9 mouse cellular contexts compared by ENCODE assay signal in the genomic region with DNA sequence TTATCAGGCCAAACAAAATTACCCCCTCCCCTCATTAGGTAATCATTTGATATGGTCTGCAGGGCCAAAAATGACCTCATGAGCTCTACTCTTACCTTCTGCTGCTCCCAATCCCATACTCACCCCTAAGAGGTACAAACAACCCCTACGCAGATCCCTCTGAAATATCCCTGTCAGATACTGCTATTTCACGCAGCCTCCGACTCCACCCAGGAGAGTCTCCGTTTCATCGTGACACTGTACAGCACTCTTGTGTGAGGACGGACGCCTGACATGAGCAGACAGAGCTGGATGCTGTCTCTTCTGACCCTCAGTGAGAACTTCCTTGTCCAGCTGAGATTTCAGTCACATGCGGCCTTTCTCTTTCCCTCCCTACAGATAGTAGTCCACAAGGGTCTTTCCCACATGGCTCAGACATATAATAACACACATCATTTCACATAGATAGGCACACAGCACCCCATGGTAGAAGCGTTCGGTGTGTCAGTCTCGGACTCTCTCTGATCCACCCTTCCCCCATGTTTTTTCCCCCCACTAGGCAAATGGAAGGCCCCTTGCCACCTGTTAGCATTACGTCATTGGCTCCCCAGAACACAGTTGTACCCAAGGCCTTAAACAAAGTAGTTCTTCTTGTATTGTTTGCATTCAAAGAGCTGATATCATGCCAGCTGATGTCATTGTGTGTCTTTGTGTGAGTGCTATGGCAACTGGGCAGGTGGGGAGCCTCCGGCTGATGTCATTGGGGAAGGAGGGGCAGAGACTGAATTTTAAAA. TPM values are rescaled to one million over a fixed set of nuclear protein-coding genes. Genes with fewer than 3 reads are reported as not detected.
DNase-seq lines count a peak whose midpoint lies in the region; ATAC-seq lines count a peak whose summit lies in the region.
"Had no signal": no experiment of that assay in that cellular context is flagged by ENCODE, and none has a peak within 500 bp of the region (broad histone marks: within the 10 kb centered on the region; RNA-seq: fewer than 3 reads in every experiment).

No protein-coding gene starts in this region.

- peaks cover 17% of the 10 kb centered on the region; the same call in 1 of the 2 replicates for H3K4me1 ChIP-seq in neural tube, embryonic 12.5 days
- H3K4me1 ChIP-seq in embryonic facial prominence, embryonic 15.5 days = 0 out of 2 replicates have a peak, but pooled peaks cover 3% of the 10 kb centered on the region
- 0 out of 2 replicates have a peak, but pooled peaks cover 10% of the 10 kb centered on the region for H3K4me1 ChIP-seq in intestine, embryonic 15.5 days (replicated peaks)
- H3K4me1 ChIP-seq in stomach, embryonic 14.5 days (ENCODE audit: control insufficient read depth, insufficient read depth, low read length) = peaks cover 2% of the 10 kb centered on the region; the same call in 1 of the 2 replicates

- no peaks in the 10 kb centered on the region for H3K9me3 ChIP-seq in neural tube, embryonic 12.5 days
- no peaks in the 10 kb centered on the region for H3K9me3 ChIP-seq in embryonic facial prominence, embryonic 15.5 days (replicated peaks)
- H3K9me3 ChIP-seq in intestine, embryonic 15.5 days = no peaks in the 10 kb centered on the region
- no peaks in the 10 kb centered on the region for H3K9me3 ChIP-seq in stomach, embryonic 14.5 days (ENCODE audit: control insufficient read depth, low read depth, low read length)

- no peak overlapping the region for H3K9ac ChIP-seq in neural tube, embryonic 12.5 days
- H3K9ac ChIP-seq in embryonic facial prominence, embryonic 15.5 days = no peak overlapping the region
- H3K9ac ChIP-seq in intestine, embryonic 15.5 days = no peak overlapping the region
- no peak overlapping the region for H3K9ac ChIP-seq in stomach, embryonic 14.5 days (replicated peaks; ENCODE audit: low read depth, low read length)

- peak; percentile 92 for ATAC-seq in neural tube, embryonic 12.5 days (ENCODE audit: low FRiP score, low read depth)
- peak; percentile 40 for ATAC-seq in embryonic facial prominence, embryonic 15.5 days (ENCODE audit: insufficient number of reproducible peaks, low FRiP score, low TSS enrichment, low read depth)
- ATAC-seq in intestine, embryonic 15.5 days = peak; percentile 31; the same call in 1 of the 2 replicates
- peak; percentile 72 for ATAC-seq in stomach, embryonic 14.5 days (ENCODE audit: insufficient number of reproducible peaks, insufficient read depth, low FRiP score, low read depth)

- WGBS in neural tube, embryonic 12.5 days = 64% methylated on average over 13 of the region's 13 CpGs
- 85% methylated on average over 13 of the region's 13 CpGs for WGBS in embryonic facial prominence, embryonic 15.5 days
- 86% methylated on average over 13 of the region's 13 CpGs for WGBS in intestine, embryonic 15.5 days
- 85% methylated on average over 13 of the region's 13 CpGs for WGBS in stomach, embryonic 14.5 days

- no peak overlapping the region for H3K4me3 ChIP-seq in neural tube, embryonic 12.5 days
- H3K4me3 ChIP-seq in embryonic facial prominence, embryonic 15.5 days (replicated peaks) = no peak overlapping the region
- H3K4me3 ChIP-seq in intestine, embryonic 15.5 days (replicated peaks) = no peak overlapping the region
- no peak overlapping the region for H3K4me3 ChIP-seq in stomach, embryonic 14.5 days (ENCODE audit: low read depth, low read length)

- no peak for DNase-seq in neural tube, embryonic 10.5 days (ENCODE audit: extremely low spot score, low spot score)
- no peak for DNase-seq in urinary bladder, postnatal 25 days (ENCODE audit: low spot score)
- no peak for DNase-seq in kidney, adult 8-10 months
- no peak for DNase-seq in adrenal gland, postnatal 4 days (ENCODE audit: low spot score in 2 of 2)
- DNase-seq: kidney, postnatal 10 days had no signal

- H3K27ac ChIP-seq in neural tube, embryonic 12.5 days = no peak overlapping the region
- 0 out of 2 replicates have a peak overlapping the region, but pooled peaks have one; percentile 14 for H3K27ac ChIP-seq in embryonic facial prominence, embryonic 15.5 days (replicated peaks)
- no peak overlapping the region for H3K27ac ChIP-seq in intestine, embryonic 15.5 days
- H3K27ac ChIP-seq in stomach, embryonic 14.5 days (ENCODE audit: low read length) = no peak overlapping the region

- H3K27me3 ChIP-seq in neural tube, embryonic 12.5 days (replicated peaks) = no peaks in the 10 kb centered on the region
- no peaks in the 10 kb centered on the region for H3K27me3 ChIP-seq in embryonic facial prominence, embryonic 15.5 days
- no peaks in the 10 kb centered on the region for H3K27me3 ChIP-seq in intestine, embryonic 15.5 days (replicated peaks)
- no peaks in the 10 kb centered on the region for H3K27me3 ChIP-seq in stomach, embryonic 14.5 days (ENCODE audit: control insufficient read depth, insufficient read depth, low read length)

- H3K36me3 ChIP-seq in neural tube, embryonic 12.5 days = peaks cover 14% of the 10 kb centered on the region
- H3K36me3 ChIP-seq in embryonic facial prominence, embryonic 15.5 days = peaks cover 12% of the 10 kb centered on the region
- H3K36me3 ChIP-seq in intestine, embryonic 15.5 days = no peaks in the 10 kb centered on the region
- no peaks in the 10 kb centered on the region for H3K36me3 ChIP-seq in stomach, embryonic 14.5 days (ENCODE audit: control insufficient read depth, insufficient read depth, low read length)

- H3K4me2 ChIP-seq in neural tube, embryonic 12.5 days (replicated peaks) = peak overlapping the region; percentile 20
- H3K4me2 ChIP-seq in embryonic facial prominence, embryonic 15.5 days (replicated peaks) = no peak overlapping the region
- H3K4me2 ChIP-seq in intestine, embryonic 15.5 days (replicated peaks) = no peak overlapping the region
- H3K4me2 ChIP-seq in stomach, embryonic 14.5 days (replicated peaks; ENCODE audit: low read depth, low read length) = no peak overlapping the region

RNA-seq across cellular contexts. Expression of gene 1700056E22Rik, which starts 31.7 kb away (rescaled TPM):
- 1.5 and 2.1 TPM in 2 replicates for polyA plus RNA-seq in neural tube, embryonic 12.5 days (2016; fragmentation: Nextera tagmentation; extraction: Ambion mirVana)
- 1.8 and 2.4 TPM in 2 replicates for polyA plus RNA-seq in embryonic facial prominence, embryonic 15.5 days (2015; fragmentation: Nextera tagmentation; extraction: Ambion mirVana)
- polyA plus RNA-seq in intestine, embryonic 15.5 days (2015; fragmentation: Nextera tagmentation; extraction: Ambion mirVana) = 1.2 and 1.7 TPM in 2 replicates
- polyA plus RNA-seq in stomach, embryonic 14.5 days (2014; fragmentation: Nextera tagmentation; extraction: Ambion mirVana) = 0.61 and 2.4 TPM in 2 replicates
- 1 to 10 TPM; 2.7 to 3.5 TPM for total RNA-seq in adrenal gland, postnatal 4 days (2021)

RNA-seq across cellular contexts. Expression of gene Dusp10, which starts 52.7 kb away (rescaled TPM):
- 6.6 and 6.8 TPM in 2 replicates for polyA plus RNA-seq in neural tube, embryonic 12.5 days (2016; fragmentation: Nextera tagmentation; extraction: Ambion mirVana)
- 18.6 and 19.2 TPM in 2 replicates for polyA plus RNA-seq in embryonic facial prominence, embryonic 15.5 days (2015; fragmentation: Nextera tagmentation; extraction: Ambion mirVana)
- polyA plus RNA-seq in intestine, embryonic 15.5 days (2015; fragmentation: Nextera tagmentation; extraction: Ambion mirVana) = 10.2 and 11.9 TPM in 2 replicates
- polyA plus RNA-seq in stomach, embryonic 14.5 days (2014; fragmentation: Nextera tagmentation; extraction: Ambion mirVana) = 9.0 and 9.9 TPM in 2 replicates
- 10 to 100 TPM; 13.1 to 13.2 TPM for total RNA-seq in adrenal gland, postnatal 4 days (2021)

Comparison
In these comparisons a context has a peak if more than half of its experiments do, and no peak if none do; other contexts are left out.
1. ATAC-seq: peak in every context shown above with its lines; median percentile 92 in neural tube, embryonic 12.5 days; 72 in stomach, embryonic 14.5 days; 40 in embryonic facial prominence, embryonic 15.5 days; 31 in intestine, embryonic 15.5 days.